Mouse (Mus musculus): ENCODE measurements around the gene Defb36.

- TF ChIP-seq POLR2A (IDR thresholded peaks at IDR 0.05; ENCODE audit: low read depth, low read length), result no peak
- TF ChIP-seq CTCF (conservative IDR thresholded peaks at IDR 0.05; ENCODE audit: insufficient read depth, insufficient read length, low read depth, low read length), result no peak
Observed at GRCm38 (mm10) chr2:152599299-152599698, 4.8 kb upstream of the Defb36 start, which contains the start of gene Defb45.

Data from kidney, adult 2 months (tissue).